Mouse (Mus musculus) kidney, adult 9 months (tissue): ENCODE data around the gene Aif1l.
"Not testable (repeated sequence)": the region's sequence is repeated elsewhere in the genome, so short reads cannot be mapped to it uniquely, and the experiment has no call there.

Source experiments
- DNase-seq: peaks from one replicate; pipeline ENCODE4 v3.0.0; 2022

Gene Aif1l

DNA sequence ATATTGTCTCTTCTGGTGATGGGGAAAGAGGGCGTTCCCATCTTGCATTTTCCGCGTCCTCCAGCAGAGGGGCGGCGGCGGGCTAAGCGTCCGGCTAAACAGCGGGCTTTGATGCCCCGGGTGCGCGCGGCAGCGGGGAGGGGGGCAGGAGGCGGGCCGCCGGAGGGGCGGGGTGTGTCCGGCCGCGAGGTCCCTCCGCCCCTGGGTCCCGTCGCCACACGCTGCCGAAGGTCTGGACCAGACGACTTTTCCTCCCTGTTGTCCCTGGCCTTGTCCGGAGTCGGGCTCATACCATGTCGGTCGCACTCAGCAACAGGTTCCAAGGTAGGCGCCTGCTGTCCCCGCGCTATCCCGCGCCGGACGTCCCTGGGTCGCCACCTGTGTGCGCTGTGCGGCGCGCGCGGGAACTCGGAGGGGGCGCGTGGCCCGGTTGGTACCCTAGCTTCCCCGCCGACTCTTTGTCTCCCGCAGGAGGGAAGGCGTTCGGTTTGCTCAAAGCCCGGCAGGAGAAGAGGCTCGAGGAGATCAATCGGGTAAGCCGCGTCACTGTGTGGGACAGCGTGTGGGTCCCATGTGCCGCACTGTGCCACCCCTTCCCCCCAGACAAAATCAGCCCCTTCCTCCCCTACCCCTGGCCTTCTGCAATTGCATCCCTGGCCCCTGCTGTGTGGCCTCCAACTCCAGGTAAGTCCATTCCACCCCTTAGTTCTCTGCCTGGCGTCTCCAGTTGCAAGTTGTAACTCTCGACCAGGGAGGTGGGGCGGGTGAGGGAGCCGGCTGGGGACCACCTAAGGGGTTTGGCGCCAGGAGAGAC is at the start of gene Aif1l:
Aif1l (plus strand) TSS at position 82 of the 814 bp plus-strand sequence.
- DNase-seq = no peak

DNA sequence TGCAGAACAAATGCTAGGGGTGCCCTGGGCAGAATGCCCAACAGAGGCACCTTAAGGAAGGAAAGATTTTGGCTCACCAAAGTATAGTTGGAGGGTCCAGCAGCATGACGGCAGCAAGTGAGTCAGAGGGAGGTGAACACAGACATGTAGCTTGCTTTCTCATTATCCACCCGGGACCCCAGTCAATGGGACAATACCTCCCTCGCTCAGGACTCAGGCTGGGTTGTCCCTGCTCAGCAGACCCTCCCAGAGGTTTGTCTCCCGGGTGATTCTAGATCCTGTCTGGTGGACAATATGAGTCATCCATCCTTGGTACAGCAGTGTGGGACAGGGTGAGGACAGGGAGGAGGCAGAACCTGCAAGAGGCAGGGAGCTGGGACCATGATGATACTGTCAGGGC is 49.0 kb upstream of the Aif1l start:
- DNase-seq = no peak

DNA sequence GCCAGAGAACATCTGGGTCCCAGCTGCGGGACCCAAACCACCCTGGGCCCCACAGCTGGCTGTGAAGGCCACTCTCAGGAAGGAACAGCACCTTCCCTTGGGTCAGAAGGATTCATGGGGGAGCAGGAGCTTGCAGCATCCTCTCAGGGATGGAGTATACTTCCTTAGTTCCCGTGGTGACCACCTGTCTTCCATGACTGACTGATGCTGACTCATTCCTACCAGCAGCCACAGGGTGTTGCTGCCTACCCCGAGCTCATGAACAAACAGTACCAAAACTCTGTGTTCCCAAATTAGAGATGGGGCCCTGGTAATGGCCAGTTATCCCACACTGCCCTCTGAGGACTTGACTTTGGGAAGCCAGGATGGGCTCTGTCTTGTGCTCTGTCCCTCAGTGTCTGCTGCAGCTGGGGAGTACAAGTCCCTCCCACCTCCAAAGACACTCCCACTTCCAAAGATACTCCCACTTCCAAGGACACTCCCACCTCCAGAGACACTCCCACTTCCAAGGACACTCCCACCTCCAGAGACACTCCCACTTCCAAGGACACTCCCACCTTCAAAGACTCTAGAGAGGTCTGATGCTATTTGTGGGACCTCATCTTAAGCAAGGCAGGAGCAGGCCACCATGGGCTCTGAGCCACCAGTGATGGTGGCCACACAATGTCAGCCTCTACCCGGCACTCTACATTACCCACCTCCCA is 48.1 kb upstream of the Aif1l start:
- peak; percentile 43 for DNase-seq

DNA sequence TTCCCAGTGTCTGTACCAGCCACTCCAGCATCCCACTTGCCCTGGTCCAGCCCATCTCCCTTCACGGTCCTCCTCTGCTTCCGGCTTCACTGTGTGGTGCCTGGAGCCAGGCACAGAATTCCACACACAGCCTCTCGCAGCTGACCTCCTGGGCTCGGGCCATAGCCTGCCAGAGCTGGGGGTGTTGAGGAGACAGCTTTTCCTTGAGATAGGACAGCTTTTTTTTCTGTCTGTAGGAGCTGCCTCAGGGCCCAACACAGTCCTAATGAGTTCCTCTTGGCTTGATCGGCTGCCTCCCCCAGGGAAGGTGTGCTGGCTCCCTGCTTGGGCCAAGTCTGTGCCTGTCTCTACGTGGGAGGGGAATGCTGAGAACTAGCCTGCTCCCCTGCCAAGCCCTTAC is 45.9 kb upstream of the Aif1l start:
- DNase-seq = no peak

DNA sequence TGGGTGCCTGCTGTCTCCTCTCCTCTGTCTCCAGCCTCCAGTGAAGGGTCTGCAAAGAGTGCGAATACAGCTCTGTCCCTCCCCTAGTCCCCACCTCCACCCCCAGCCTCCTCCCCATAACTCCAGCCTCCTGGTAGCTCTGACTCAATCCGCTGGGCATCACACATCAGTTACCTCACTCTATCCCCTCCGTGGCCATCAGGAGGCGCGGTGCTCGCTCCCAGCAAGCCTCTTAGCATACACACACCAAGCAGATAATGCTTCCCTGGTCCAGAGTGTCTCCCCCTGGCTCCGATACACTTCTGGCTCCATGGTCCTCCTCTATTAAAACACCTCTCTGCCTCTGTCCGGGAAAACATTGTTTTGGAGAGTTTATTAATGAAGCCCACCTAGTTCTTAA is 45.3 kb upstream of the Aif1l start:
- no peak for DNase-seq

DNA sequence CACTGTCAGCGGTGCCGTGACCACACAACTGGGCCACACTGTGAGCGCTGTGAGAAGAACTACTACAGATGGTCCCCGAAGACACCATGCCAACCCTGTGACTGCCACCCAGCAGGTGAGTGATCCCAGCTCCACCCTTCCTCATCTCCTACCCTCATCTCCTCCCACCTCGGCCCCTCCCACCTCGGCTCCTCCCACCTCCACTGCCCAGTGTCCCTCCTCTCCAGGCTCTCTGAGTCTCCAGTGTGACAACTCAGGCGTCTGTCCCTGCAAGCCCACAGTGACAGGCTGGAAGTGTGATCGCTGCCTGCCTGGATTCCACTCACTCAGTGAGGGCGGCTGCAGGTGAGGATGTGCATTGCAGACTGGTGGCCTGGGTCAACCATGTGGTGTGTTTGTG is 44.3 kb upstream of the Aif1l start:
- no peak for DNase-seq

DNA sequence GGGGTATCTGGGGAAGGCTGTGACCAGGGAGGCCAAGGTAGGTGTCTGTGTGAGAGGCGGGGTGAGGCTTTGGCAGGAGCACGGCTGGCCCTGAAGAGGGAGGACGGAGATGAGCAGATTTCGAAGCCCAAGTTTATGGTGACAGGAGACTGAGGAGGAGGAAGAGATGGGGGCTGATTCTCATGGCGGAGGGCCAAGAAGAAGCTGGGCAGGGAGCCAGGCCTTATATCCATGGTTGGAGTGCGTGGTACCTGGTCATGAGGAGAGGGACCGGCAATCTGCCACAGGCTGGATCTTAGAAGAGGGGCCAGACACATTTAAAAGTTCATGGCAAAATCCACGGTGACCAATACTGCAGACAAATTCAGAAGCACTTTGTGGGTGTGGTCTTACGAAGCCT is 43.5 kb upstream of the Aif1l start:
- no peak for DNase-seq

DNA sequence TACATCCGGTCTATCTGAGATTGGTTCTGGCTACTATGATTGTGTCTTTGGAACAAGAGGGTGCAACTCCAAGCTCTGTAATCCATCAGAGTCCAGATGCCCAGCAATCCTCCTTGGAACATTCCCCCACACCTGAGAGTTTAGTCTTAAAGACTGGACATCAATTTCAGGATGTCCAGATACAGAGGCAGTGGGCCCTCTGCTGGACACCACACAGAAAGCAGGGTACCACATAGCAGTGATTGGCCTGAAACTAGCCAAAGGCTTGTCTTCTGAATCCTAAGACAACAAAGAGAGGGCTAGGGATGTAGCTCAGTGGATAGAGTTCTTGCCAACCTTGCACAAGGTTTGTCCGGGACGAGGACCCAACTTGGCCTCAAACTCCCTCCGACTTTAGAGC is 37.4 kb upstream of the Aif1l start:
- no peak for DNase-seq

DNA sequence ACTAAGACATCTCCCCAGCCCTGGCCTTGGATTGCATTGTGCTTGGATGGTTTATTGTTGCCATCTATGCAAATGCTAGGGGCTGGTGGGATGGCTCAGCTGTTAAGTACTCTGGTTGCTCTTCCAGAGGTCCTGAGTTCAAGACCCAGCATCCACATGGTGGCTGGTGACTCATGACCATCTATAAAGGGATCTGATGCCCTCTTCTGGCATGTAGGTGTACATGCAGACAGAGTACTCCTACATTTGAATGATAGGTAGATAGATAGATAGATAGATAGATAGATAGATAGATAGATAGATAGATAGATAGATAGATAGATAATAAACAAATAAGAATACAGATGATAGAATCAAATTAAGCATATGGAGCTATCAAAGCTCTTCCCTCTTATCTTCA is 35.7 kb upstream of the Aif1l start:
- DNase-seq = not testable (repeated sequence)

DNA sequence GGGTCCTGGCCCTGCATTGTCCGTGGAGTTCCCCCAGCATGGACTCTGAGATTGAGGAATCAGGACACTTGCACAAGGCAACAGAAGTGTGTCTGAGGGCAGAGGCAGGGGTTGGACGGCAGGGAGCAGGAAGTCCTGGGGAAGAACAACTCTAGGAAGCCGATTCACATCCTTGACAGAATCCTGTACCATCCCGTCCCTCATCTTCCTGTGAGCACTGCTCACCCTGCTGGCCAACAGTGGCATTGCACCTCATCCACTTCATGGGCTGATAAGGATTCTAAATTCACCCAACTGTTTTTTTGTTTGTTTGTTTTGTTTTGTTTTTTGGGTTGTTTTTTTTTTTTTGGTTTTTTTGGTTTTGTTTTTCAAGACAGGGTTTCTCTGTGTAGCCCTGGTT is 34.8 kb upstream of the Aif1l start:
- DNase-seq = peak; percentile 74

DNA sequence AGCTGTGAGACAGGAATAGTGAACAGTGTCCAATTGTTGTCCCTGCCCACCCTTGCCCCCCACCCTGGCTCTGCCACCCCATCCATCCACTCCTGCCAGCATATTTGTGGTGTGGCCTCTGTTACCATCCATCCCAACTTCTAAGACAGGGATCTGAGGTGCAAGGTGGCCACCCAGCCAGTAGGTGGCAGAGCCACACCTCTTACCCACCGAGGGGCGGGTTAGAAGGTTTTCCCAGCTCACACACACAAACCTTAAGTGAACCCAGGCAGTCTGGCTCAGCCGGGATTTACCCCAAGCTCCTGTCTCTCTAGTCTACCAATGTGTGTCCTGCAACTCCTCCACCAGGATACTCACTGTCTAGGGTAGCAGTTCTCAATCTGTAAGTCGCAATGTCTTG is 32.3 kb upstream of the Aif1l start:
- DNase-seq = peak; percentile 72

DNA sequence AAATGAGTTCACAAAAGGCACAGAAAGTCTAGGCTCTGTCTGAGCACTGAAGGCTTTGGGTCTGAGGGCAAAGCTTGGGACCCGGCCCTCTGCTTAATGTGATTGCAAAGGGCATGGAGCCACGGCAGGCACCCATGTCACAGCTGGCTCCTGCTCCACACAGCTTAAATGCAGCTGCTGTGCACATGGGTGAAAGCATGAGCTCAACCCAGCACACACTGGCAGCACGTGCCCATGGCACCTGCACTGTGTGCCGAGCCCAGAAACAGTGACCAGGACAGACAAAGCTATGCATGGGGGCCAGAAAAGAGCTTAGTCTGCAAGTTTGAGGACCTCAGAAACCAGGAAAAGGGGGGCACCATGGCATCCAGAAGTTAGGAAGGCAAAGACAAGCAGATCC is 26.3 kb upstream of the Aif1l start:
- DNase-seq = no peak

DNA sequence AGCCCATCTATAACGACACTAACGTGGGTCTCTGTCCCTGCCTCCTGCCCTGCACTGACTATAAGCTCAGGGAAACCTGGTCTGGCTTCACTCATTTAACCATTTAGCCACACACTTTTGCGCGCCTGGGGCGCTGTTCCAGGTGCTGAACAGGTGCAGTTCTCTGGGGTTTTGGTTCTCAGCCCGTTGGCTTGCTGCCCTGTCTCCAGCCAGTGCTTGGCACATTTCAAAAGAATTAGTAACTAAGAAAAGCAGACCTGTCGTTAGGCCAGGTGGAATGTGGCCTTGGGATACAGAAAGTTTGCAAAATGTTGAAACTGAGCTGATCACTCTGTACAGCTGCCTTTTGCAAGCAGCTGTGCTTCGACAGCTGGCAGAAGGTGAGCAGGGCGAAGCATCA is 25.1 kb upstream of the Aif1l start:
- peak; percentile 96 for DNase-seq

DNA sequence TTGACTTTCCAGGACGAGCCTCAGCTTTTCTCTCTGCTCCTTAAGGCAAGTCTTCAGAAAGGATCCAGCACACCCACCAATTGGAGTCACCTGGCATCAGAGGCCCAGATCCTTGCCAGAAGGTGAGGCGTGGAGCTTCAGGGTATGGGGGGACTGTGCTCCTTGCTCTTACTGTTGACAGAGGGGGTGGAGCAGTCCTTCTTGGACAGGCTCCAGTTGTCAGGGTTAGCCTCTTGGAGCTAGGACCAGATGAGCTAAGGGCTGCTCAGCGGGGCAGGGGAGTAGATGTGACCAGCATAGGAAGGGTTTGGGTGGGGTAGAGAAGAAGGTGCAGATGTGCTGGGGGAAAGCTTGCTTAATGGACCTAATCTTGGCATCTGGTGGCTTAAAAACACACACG is 24.0 kb upstream of the Aif1l start:
- peak; percentile 33 for DNase-seq

DNA sequence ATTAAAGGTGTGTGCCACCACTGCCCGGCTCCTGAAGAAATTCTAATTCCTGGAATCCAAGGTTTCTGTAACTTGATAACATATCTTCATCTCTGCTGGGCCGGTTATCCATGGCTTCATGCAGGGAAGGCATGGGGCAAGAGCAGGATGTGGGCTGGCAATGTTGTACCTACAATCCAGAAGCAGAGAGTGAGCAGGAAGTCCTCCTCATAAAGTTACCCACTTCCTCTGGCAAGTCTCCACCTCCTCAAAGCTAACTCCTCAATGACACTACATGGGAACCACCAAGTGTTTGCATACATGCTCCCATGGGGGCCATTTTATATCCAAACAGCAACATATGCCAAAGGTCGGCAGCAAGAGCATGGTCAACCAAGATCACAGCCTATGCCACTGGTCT is 20.3 kb upstream of the Aif1l start:
- DNase-seq = no peak

DNA sequence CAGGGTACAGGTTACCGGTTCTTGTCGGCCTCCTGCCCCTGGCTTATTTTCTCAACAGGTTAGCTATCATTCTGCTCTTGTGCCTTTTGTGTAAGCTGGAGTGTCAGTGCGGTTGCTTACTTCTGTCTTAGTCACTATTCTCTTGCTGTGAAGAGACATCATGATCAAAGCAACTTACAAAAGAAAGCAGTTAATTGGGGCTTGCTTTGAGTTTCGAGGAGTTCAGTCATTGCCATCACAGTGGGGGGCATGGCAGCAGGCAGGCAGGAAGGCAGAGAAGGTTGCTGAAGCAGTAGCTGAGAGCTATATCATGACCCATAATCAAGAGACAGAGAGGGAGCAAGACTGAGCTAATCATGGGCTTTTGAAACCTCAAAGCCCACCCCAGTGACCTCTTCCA is 15.4 kb upstream of the Aif1l start:
- DNase-seq = no peak

DNA sequence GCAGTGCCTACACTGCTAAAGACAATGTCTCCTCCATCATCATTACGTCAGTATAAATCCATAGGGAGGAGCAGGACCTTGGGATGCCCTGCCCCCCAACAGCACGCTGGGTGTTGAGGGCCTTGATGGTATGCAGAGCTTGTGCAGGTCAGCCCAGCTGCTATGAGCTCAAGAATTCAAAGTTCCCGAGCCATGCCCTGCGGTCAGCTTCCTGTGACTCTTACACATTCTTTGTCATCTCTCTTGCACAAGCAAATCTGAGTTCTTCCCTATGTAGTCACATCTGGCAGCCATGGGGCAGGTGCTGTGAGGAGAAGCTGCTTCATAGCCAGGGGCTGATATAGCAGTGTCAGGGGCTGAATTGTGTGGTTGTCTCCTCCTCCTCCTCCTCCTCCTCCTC is 14.9 kb upstream of the Aif1l start:
- no peak for DNase-seq

DNA sequence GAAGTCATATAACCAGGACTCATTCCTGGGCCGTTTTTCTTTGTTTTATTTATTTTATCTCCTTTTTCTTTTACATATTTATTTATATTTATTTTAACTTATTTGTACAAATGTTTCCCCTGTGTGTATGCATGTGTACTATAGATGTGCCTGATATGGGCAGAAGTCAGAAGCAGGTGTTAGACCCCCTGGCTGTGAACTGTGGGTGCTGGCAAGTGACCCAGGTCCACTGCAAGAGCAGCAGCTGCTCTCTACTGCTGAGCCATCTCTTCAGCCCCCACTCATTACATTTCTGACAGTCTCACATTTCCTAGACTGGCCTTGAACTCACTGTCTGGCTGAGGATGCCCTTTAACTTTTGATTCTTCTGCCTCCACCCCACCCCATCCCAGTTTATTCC is 11.6 kb upstream of the Aif1l start:
- no peak for DNase-seq

DNA sequence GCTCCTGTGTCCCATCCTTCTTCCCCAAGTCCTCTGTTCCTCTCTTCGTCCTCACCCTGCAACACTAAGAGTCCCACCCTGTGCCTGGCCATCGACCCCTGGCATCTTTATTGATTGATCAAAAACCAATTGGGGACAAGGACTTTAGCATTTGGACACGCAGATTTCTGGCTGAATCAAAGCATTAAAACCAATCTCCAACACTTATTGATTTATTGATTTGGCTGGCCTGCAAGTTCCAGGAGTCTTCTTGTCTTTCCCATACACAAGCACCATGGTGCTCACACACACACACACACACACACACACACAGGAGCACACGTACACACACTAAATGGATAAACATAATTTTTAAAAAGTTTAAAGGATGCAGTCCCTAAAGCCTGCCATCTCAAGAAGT is 6.9 kb upstream of the Aif1l start:
- no peak for DNase-seq

DNA sequence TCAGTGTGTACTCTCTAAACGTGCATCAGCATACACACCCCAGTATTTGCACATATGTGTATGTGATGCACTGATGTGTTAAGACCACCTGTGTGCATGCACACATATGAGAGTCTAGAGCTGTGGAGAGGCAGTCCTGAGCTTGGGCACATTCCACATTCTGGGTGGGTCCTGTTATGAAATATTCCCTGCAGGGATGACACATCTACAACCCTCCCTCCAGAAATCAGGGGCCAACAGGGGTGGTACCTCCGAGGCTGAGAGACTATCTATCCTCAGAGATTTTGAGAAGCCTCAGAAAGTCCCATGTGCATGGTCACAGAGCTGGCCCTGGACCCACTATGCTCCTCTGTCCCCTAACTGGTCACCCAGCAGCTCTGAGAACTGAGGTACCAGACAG is 4.4 kb upstream of the Aif1l start:
- no peak for DNase-seq

DNA sequence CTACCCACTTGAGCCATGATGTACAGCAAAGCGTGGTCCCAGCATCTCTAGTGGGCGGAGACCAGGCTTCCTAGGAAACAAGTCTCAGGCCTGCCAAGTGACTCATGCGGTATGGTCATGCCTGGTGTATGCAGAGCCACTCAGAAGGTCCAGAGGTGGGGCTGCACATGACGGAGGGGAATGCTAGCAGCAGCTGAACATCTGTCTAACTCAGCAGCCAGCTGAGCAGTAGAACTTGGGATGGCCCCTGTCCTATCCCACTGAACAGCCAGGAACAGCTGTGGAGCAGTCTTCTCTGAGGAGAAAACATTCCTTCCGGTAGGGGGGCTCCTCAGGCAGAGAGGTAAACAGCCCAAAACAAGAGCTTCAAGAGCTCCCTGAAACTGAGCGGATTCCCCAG is 1.5 kb upstream of the Aif1l start:
- DNase-seq = no peak

DNA sequence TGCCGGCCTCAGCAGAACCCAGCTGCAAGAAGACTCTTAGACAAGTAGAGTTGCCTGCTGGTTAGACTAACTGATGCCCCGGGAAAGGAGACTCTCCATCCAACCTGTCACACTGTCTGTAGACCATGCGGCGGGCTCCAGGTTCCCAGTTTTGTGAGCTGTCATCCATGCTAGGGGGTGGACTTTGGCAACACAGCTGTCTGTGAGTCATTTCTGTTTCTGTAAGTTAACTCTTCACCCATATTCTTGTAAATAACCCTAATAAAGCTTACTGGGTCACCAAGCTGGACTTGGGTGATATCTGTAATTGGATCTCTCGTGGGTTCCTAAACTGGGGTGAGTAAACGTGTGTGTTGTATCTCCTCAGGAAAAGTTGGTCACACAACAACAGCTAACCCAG is 1.1 kb upstream of the Aif1l start:
- DNase-seq = no peak

DNA sequence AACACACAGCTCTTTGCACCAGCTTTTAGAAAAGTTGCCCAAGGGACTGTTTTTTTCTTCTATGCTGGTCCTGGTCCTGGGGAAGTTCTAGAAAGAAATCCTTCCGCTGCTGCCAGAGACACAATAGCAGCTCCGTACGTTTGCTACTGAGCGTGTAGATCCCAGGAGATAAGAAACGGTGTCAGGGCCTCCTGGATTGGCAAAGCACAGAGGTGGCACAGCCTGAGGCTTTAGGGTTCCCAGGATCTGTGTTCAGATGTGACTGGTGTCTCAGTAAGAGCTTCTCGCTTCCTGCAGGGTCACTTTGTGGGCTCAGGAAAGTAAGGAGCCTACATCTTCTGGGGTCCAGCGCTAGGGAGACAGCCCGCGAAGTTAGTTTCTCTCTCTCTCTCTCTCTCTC is 1.0 kb downstream of the Aif1l start:
- DNase-seq = no peak

DNA sequence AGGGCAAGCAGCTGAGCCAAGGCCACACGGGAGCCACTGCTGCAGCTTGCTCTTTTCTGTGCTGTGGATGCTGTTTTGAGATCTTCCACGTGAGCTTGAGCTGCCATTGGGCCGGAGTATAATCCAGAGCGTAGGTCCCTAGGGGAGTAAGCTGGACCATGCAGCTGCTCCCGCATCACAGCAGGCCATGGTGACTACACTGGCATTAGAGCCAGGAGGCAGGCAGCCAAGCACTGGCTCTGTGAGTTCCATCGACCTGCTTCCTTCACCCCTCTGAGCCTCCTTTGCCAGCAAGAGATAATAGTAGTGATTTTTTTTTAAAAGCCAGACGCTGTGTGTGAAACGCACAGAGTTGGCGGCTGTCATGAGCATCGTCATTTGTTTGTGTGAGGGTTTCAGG is 2.3 kb downstream of the Aif1l start:
- DNase-seq = no peak

DNA sequence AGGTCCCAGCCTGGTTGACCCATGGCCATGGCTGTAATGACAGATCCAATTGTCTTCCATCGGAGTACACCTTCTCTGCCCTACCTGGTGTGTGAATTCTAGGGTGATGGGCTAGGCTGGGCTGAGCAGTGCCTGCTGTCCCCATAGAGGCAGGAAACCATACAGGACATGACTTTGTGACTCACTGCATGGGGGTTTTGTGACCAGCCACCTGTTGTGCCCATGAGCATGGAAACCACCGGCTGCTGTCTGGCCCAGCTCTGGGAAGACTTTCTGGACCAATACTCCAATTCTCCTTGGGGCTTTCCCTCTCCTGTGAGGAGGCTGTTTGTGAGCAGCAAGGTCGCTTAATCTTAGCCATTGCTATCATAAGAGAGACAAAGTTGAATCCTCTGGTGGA is 2.8 kb downstream of the Aif1l start:
- DNase-seq = no peak
